Mouse (Mus musculus): ENCODE results near the gene Uap1. TPM values are rescaled to one million over a fixed set of nuclear protein-coding genes. Genes with fewer than 3 reads are reported as not detected.

The Uap1 gene
- total RNA-seq, 2 experiments from 2014 or later: 43.4 to 49.7 TPM

DNA sequence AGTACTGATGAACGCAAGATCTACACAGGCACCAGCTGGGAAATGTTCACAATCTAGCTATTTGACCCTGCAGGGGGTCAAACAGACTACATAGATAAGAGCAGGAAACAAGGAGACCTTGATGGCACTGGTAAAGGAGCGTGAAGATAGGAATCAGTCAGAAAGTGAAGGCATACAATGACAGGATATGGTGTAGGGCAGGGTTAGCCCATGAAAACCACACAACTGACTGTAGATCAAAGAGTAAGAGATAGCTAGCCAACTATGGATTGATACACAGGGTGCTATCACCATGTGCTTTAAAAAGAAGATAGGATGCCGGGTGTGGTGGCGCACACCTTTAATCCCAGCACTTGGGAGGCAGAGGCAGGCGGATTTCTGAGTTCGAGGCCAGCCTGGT lies 7.0 kb downstream of the Uap1 start:
- DNase-seq (ENCODE audit: low spot score): no peak

- no peak for DNase-seq (ENCODE audit: low spot score)
Observed at GRCm38 (mm10) chr1:170164913-170165312, 9.8 kb downstream of the Uap1 start.

DNA sequence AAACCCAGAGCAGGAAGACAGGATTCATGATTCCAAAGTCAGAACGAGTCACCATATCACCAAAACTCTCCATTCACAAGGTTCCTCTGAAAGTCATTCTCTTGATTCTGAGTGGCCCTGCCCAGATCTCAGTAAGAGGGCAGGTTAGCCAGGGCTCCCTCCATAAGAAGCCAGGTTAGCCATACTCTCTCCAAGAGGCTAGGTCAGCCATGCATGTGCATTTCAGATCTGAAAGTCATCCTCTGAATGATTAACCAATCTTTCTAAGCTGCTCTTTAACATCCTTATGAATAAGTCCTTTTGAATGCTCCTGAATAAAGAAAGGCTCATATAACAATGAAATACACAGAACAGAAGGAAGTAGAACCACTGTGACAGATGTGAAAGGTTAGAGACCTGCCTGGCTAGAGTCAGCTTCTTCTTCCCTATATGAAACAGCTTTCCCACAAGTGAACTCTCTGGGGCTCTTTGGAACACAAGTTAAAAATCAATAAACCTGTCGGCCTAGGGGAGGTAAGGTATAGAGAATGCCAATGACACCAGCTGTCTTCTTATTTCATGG lies 10.6 kb downstream of the Uap1 start:
- DNase-seq (ENCODE audit: low spot score): no peak

DNA sequence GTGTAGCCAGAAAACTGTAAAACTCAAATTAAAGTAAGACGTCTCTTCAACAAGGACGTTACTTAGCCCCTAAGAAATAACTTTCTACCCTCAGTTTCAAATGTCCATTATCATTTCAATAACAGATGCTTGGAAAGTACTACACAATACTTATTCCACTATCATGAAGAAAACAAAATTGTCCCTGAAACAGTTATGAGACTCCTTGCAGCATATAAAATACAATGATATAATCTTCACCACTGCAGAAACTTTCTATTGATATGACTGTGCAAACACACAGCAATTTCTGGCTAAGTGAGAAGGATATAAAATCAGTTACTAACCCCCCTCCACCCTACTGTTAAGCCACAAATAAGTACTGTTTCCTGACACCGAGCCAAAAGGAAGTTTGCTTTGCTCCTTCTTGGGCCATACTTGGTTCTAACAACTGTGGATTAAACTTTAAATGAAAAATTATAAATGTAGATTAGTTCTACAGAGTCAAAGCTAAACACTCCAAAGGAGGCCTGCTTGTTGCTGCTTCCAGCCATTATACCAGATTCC lies 11.3 kb downstream of the Uap1 start:
- DNase-seq (ENCODE audit: low spot score): no peak

GRCm38 (mm10) chr1:170161852-170162251 lies 12.9 kb downstream of the Uap1 start:
- peak; percentile 59 for DNase-seq (ENCODE audit: low spot score)

DNA sequence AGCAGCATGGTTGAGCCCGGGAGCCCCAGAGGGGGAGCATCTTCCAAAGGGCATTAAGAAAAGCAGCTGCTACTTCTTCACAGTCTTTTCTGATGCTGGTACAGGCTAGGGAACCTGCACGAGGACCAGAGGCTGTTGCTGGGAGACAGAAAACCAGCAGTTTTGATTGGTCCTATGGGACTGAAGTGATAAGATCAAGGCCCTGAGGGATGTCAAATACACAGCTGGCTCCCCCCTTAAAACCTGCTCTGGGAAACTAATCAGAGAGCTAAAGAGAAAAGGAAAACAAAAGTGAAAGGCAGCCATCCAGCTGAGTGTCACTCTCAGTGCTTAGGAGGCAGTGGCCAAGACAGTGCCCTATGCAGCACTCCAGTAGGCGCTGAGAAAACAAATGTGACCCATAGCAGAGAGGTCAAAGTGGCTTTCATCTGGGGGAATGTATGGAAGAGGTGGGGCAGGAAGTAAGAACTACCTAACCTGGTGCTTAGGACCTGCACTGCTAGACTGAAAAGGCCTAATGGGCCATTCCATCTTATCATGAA lies 14.3 kb downstream of the Uap1 start:
- DNase-seq (ENCODE audit: low spot score): peak; percentile 18

GRCm38 (mm10) chr1:170159707-170160106 lies 15.1 kb downstream of the Uap1 start:
- DNase-seq (ENCODE audit: low spot score): no peak

- no peak for DNase-seq (ENCODE audit: low spot score)
Observed at GRCm38 (mm10) chr1:170155761-170156160, 19.0 kb downstream of the Uap1 start.

DNA sequence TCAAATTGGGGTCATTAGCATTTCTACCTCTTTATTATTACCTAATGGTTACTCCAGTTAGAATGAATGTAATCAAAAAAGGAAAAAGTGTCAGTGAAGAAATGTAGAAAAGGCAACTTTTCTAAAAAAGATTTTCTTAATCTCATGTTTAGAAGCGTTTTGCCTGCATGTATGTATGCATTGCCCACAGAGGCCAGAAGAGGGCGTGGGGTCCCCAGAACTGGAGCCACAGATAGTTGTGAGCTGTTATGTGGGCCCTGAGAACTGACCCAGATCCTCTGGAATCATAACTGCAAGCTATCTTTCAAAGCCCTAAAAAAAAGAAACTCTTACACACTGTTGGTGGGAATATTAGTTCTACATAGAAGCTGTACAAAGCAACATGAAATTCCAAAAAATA lies 19.5 kb downstream of the Uap1 start:
- DNase-seq (ENCODE audit: low spot score): no peak

- no peak for DNase-seq (ENCODE audit: low spot score)
Observed at GRCm38 (mm10) chr1:170153986-170154385, 20.8 kb downstream of the Uap1 start.

- no peak for DNase-seq (ENCODE audit: low spot score)
Observed at GRCm38 (mm10) chr1:170152552-170152951, 22.2 kb downstream of the Uap1 start.

DNA sequence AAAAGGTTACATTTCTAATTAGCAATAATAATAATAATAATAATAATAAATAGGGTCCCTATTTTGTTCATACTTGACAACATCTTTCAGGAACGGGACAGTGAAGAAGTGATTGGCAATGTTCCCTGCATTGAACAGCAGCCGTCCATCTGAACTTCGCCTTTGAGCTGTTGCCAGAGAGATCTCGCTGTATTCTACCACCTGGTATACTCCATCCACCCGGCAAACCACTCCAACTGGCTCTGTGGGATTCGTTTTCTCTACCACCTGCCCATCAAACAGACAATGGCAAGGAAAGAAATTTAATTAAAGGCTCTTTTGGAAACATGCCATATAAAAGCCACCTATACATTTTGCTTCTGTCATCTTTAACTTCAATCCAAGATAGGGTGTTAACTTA lies 23.9 kb downstream of the Uap1 start:
- DNase-seq (ENCODE audit: low spot score): no peak

DNA sequence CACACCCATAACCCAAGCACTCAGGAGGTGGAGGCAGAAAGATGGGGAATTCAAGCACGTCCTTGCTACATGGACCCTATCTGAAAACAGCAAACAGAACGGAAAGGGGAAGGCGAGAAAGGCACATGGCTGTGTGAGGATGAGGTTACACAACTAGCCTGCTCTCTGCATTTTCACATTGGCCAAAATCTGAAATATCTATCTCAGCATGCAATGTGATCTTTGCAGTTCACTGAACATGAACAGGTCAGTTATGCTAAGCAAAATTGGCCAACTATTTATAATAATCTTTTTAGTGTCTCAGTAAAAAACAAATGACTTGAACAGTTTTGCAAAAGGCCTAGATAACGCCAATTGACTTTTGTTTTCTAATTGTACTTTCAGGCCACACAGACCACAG lies 25.0 kb downstream of the Uap1 start:
- no peak for DNase-seq (ENCODE audit: low spot score)

GRCm38 (mm10) chr1:170148536-170148935 lies 26.2 kb downstream of the Uap1 start:
- DNase-seq (ENCODE audit: low spot score): no peak

- no peak for DNase-seq (ENCODE audit: low spot score)
Observed at GRCm38 (mm10) chr1:170147651-170148448, 26.9 kb downstream of the Uap1 start.

GRCm38 (mm10) chr1:170145606-170146005 lies 29.2 kb downstream of the Uap1 start:
- no peak for DNase-seq (ENCODE audit: low spot score)

- DNase-seq (ENCODE audit: low spot score): no peak
Observed at GRCm38 (mm10) chr1:170142256-170142871, 32.4 kb downstream of the Uap1 start.

DNA sequence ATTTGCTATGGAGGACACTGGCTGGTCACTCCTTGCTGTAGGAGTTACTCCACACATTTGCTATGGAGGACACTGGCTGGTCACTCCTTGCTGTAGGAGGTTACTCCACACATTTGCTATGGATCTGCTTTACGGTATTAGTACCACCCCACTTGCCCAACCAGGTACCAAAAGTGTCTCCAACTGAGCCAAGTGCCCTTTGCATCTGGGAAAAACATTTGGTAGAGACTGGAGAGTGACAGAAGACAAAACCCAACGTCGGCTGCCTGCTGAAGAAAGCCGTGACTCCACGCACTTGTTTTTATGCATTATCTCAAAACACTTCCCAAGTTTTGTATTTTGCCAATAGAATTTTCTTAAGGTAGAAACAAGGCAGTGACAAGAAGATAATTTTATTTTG lies 33.1 kb downstream of the Uap1 start:
- DNase-seq (ENCODE audit: low spot score): no peak

DNA sequence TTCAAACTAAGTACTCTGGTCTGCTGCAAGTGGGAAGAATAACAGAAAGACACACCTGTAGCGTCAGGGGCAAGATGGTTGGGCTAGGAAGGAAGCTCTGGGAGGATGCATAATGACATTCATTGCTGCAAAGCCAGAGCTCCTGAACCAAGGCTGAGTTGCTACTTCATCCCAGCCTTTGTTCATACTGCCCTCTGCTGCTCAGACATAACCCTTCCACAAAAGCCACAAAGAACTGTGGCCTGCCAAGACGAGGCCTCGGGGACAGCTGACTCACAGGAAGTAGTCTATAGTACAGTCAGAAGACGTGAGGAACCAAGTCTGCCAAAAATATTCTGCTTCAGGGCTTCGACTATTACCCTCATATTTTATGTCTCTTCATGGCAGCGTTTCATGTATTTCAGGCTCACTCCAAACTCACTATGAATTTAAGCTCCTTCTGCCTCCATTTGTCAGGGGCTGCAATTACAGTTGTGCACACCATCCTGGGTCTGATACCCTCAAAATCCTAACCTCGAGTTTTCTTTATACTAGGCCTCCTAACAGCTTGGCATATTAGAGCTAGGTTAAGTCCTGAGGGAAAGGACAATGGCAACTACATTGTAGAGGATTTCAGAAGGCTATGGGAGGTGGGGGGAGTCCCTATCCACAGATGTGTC lies 38.3 kb downstream of the Uap1 start:
- peak; percentile 83 for DNase-seq (ENCODE audit: low spot score)

DNA sequence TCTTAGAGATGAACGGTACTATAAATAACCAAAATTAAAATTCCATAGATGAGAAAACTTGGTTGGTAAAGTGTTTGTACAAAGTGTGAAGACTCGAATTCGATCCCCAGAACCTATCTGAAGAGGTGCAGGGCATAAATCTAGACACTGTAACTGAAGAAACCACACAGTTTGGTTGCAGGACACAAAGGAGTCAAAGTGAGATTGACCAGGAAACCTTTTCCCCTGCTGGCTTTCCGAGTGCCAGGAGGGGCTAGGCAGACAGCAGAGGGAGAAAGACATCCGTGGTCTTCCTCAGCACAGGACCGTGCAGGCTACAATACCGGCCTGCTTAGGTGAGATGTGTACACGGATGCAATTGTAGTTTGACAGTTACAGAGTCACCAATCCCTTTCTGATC lies 40.5 kb downstream of the Uap1 start:
- no peak for DNase-seq (ENCODE audit: low spot score)

GRCm38 (mm10) chr1:170130962-170131361 lies 43.8 kb downstream of the Uap1 start:
- DNase-seq (ENCODE audit: low spot score): no peak

DNA sequence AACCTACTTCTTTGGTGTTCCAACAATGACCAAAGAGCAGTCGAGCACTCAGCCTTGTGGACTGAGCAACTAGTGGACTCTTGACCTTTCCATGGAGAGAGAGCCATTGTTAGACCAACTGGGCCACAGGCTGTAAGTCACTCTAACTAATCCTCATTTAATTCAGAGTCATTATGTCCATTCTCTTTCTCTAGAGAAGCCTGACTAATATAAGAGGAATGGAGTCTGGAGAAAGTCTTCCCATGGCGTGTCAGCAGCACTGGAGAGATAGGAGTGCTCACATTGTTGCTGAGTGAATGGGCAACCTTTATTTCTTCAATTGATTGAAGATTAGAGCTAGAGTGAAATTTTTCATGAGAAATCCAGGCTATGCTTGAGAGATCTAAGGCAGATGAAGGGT lies 50.1 kb downstream of the Uap1 start:
- no peak for DNase-seq (ENCODE audit: low spot score)
